Mouse (Mus musculus): Measurements from ENCODE around the gene Tead1.

GRCm38 (mm10) chr7:112731584-112731983 is 52.5 kb downstream of the Tead1 start:
- no peak for TF ChIP-seq POLR2A (IDR thresholded peaks at IDR 0.05; ENCODE audit: insufficient read length, low read depth)
- TF ChIP-seq E2F4 (IDR thresholded peaks at IDR 0.05; ENCODE audit: insufficient read depth) = no peak
- no peak for TF ChIP-seq REST (IDR thresholded peaks at IDR 0.05; ENCODE audit: insufficient read depth, insufficient read length)
- no peak for TF ChIP-seq SRF (IDR thresholded peaks at IDR 0.05; ENCODE audit: control insufficient read depth, insufficient read length, low read depth)
- no peak for TF ChIP-seq MAX (IDR thresholded peaks at IDR 0.05; ENCODE audit: low read depth)
- no peak for TF ChIP-seq USF1 (IDR thresholded peaks at IDR 0.05; ENCODE audit: low read depth)
- TF ChIP-seq MYOD1 (IDR thresholded peaks at IDR 0.05; ENCODE audit: control insufficient read depth in 1 of 3, insufficient read length in 2 of 3, low read depth in 2 of 3) = no peak
- TF ChIP-seq CEBPB (IDR thresholded peaks at IDR 0.05; ENCODE audit: insufficient read depth, poor library complexity, severe bottlenecking) = no peak
- TF ChIP-seq TCF12 (IDR thresholded peaks at IDR 0.05; ENCODE audit: insufficient read depth, poor library complexity, severe bottlenecking) = no peak

Measured in myocyte (in vitro differentiated cells).